Mouse (Mus musculus) kidney, adult 18-20 months (tissue): Measurements from ENCODE around the gene Krtap9-1.
"Not testable (repeated sequence)": the region's sequence is repeated elsewhere in the genome, so short reads cannot be mapped to it uniquely, and the experiment has no call there.

Experiments used
- DNase-seq: peaks from one replicate; pipeline ENCODE4 v3.0.0; 2021

Gene Krtap9-1

GRCm38 (mm10) chr11:99873089-99873488 is at the start of gene Krtap9-1:
TSS of gene Krtap9-1 (plus strand) at chr11:99873389.
- DNase-seq: not testable (repeated sequence)

GRCm38 (mm10) chr11:99837966-99838365 is 35.2 kb upstream of the Krtap9-1 start, which contains the start of gene 2300003K06Rik:
TSS of gene 2300003K06Rik (minus strand) at chr11:99838066.
- DNase-seq: no peak

- DNase-seq: no peak
These were observed 31.0 kb upstream of the Krtap9-1 start for GRCm38 (mm10) chr11:99842185-99842584.

GRCm38 (mm10) chr11:99846746-99847145 is 26.4 kb upstream of the Krtap9-1 start:
- no peak for DNase-seq

- no peak for DNase-seq
These were observed 21.7 kb upstream of the Krtap9-1 start, which contains the start of gene Krtap4-16 for GRCm38 (mm10) chr11:99851508-99851907. TSS of gene Krtap4-16 (minus strand) at chr11:99851608.

GRCm38 (mm10) chr11:99854121-99854520 is 19.1 kb upstream of the Krtap9-1 start:
- DNase-seq: no peak

- no peak for DNase-seq
These were observed 15.6 kb upstream of the Krtap9-1 start, which contains the start of gene Gm11568 for GRCm38 (mm10) chr11:99857617-99858016. TSS of gene Gm11568 (plus strand) at chr11:99857917.

GRCm38 (mm10) chr11:99858761-99859160 is 14.4 kb upstream of the Krtap9-1 start:
- DNase-seq: no peak

- not testable (repeated sequence) for DNase-seq
These were observed 9.0 kb upstream of the Krtap9-1 start, which contains the start of gene Gm11559 for GRCm38 (mm10) chr11:99864176-99864575. TSS of gene Gm11559 (plus strand) at chr11:99864476.

GRCm38 (mm10) chr11:99878887-99879286 is 5.7 kb downstream of the Krtap9-1 start, which contains the start of gene Gm11567:
TSS of gene Gm11567 (plus strand) at chr11:99879187.
- DNase-seq: not testable (repeated sequence)

- DNase-seq: no peak
These were observed 34.4 kb downstream of the Krtap9-1 start, which contains the start of gene Krtap31-1 for GRCm38 (mm10) chr11:99907620-99908019. TSS of gene Krtap31-1 (plus strand) at chr11:99907920.

GRCm38 (mm10) chr11:99914451-99914850 is 41.3 kb downstream of the Krtap9-1 start, which contains the start of gene Gm11565:
TSS of gene Gm11565 (plus strand) at chr11:99914751.
- no peak for DNase-seq
